Mouse (Mus musculus) retina, postnatal 7 days (tissue): ENCODE data around the gene Get4.

Source experiments
- DNase-seq: peaks from one replicate; pipeline ENCODE4 v3.0.0-alpha.2; 2012; ENCODE audit warnings: low read depth, low spot score

Get4 gene

GRCm38 (mm10) chr5:139317751-139318504 lies 65.8 kb downstream of the Get4 start:
- no peak for DNase-seq
